Mouse (Mus musculus) heart, embryonic 11.5 days (tissue): ENCODE results near the gene Mpp2. TPM values are rescaled to one million over a fixed set of nuclear protein-coding genes. Genes with fewer than 3 reads are reported as not detected.
A peak's percentile ranks its signal among the peaks of the same experiment; 100 is the strongest.

Experiments used
- ATAC-seq: fragments of 200-750 bp; cut with Nextera tagmentation; replicated peaks from 2 replicates; pipeline ENCODE4 v1.8.0; 2017; ENCODE audit warnings: moderate library complexity; ENCODE audit not compliant: insufficient number of reproducible peaks, low FRiP score, low TSS enrichment
- H3K27ac ChIP-seq: fragments of 300-500 bp; sonication (generic); 2 replicates; pipeline ENCODE4 v1.5.1; 2014; ENCODE audit warnings: mild to moderate bottlenecking, low read depth, low read length
- H3K27me3 ChIP-seq: fragments of 300-500 bp; sonication (generic); 2 replicates; pipeline ENCODE4 v1.6.1; 2014; ENCODE audit warnings: mild to moderate bottlenecking, low read length, mixed read lengths; ENCODE audit not compliant: control insufficient read depth, insufficient read depth
- H3K36me3 ChIP-seq: fragments of 300-500 bp; sonication (generic); 2 replicates; pipeline ENCODE4 v1.6.1; 2014; ENCODE audit warnings: mild to moderate bottlenecking, low read length, moderate library complexity, mixed read lengths; ENCODE audit not compliant: control insufficient read depth, insufficient read depth
- H3K4me1 ChIP-seq: fragments of 300-500 bp; sonication (generic); 2 replicates; pipeline ENCODE4 v1.6.1; 2014; ENCODE audit warnings: low read length; ENCODE audit not compliant: control insufficient read depth, insufficient read depth
- H3K4me2 ChIP-seq: fragments of 300-500 bp; sonication (generic); 2 replicates; pipeline ENCODE4 v1.6.1; 2014; ENCODE audit warnings: mild to moderate bottlenecking, moderate library complexity
- H3K4me3 ChIP-seq: fragments of 300-500 bp; sonication (generic); 2 replicates; pipeline ENCODE4 v1.5.1; 2014; ENCODE audit warnings: low read depth, low read length
- H3K9ac ChIP-seq: fragments of 300-500 bp; sonication (generic); 2 replicates; pipeline ENCODE4 v1.6.1; 2014; ENCODE audit warnings: mild to moderate bottlenecking, low read depth, low read length, moderate library complexity
- H3K9me3 ChIP-seq: fragments of 300-500 bp; sonication (generic); replicated peaks from 2 replicates; pipeline ENCODE4 v1.6.1; 2016; ENCODE audit warnings: low read length; ENCODE audit not compliant: control insufficient read depth
- WGBS: fragments of 180-500 bp; shearing (Covaris S2); extraction: QIAGEN DNeasy Blood & Tissue Kit; methylation state at CpG from one replicate; pipeline ENCODE4 v1.1.7; 2014; ENCODE audit not compliant: insufficient replicate concordance; 5-methylcytosine and 5-hydroxymethylcytosine counted together
- polyA plus RNA-seq: library from polyadenylated mRNA; unstranded; fragments of >200 nt; fragmentation: Nextera tagmentation; extraction: Ambion mirVana; gene quantifications from 2 replicates; pipeline ENCODE4 v1.2.1, GENCODE M21; 2014

Mpp2 gene
- polyA plus RNA-seq, 1 experiment from 2014 or later = 9.7 TPM

- Histone ChIP-seq H3K9ac (no peak overlapping the region), H3K36me3 (peaks cover 4% of the 10 kb centered on the region; the same call in 1 of the 2 replicates), H3K4me3 (no peak overlapping the region), H3K27ac (no peak overlapping the region), H3K27me3 (no peaks in the 10 kb centered on the region), H3K4me2 (no peak overlapping the region), H3K4me1 (peaks cover 15% of the 10 kb centered on the region), H3K9me3 (no peaks in the 10 kb centered on the region; the same call in none of the 2 replicates)
- 55% methylated on average over 7 of the region's 7 CpGs for WGBS
- ATAC-seq = no peak
Observed at GRCm38 (mm10) chr11:102084159-102084558, 4.2 kb downstream of the Mpp2 start.

- WGBS = 62% methylated on average over 4 of the region's 4 CpGs
- ATAC-seq = no peak
- Histone ChIP-seq H3K27me3 (no peaks in the 10 kb centered on the region), H3K4me1 (peaks cover 15% of the 10 kb centered on the region), H3K36me3 (peaks cover 4% of the 10 kb centered on the region; the same call in 1 of the 2 replicates), H3K27ac (no peak overlapping the region; the same call in 1 of the 2 replicates), H3K4me2 (no peak overlapping the region), H3K9me3 (no peaks in the 10 kb centered on the region; the same call in none of the 2 replicates), H3K4me3 (no peak overlapping the region), H3K9ac (no peak overlapping the region)
Observed at GRCm38 (mm10) chr11:102083193-102083592, 5.1 kb downstream of the Mpp2 start.

GRCm38 (mm10) chr11:102082322-102082721 is 6.0 kb downstream of the Mpp2 start:
- H3K9ac ChIP-seq = peak overlapping the region; percentile 60
- H3K4me1 ChIP-seq = peaks cover 15% of the 10 kb centered on the region
- ATAC-seq = peak; percentile 73; the same call in 1 of the 2 replicates
- H3K36me3 ChIP-seq = peaks cover 4% of the 10 kb centered on the region; the same call in 1 of the 2 replicates
- whole genome bisulfite sequencing = under 1% methylated on average over 18 of the region's 18 CpGs
- H3K4me3 ChIP-seq = peak overlapping the region; percentile 38
- no peaks in the 10 kb centered on the region; the same call in none of the 2 replicates for H3K9me3 ChIP-seq
- H3K27ac ChIP-seq = no peak overlapping the region
- no peaks in the 10 kb centered on the region for H3K27me3 ChIP-seq
- H3K4me2 ChIP-seq = peak overlapping the region; percentile 81

- Histone ChIP-seq H3K9me3 (no peaks in the 10 kb centered on the region), H3K27me3 (no peaks in the 10 kb centered on the region), H3K4me1 (peaks cover 9% of the 10 kb centered on the region), H3K36me3 (0 out of 2 replicates have a peak, but pooled peaks cover 2% of the 10 kb centered on the region), H3K4me2 (no peak overlapping the region), H3K9ac (no peak overlapping the region), H3K4me3 (no peak overlapping the region), H3K27ac (no peak overlapping the region)
- ATAC-seq = no peak
- 87% methylated on average over 14 of the region's 14 CpGs for WGBS
Observed at GRCm38 (mm10) chr11:102073722-102074121, 14.6 kb downstream of the Mpp2 start.

GRCm38 (mm10) chr11:102072729-102073128 is 15.6 kb downstream of the Mpp2 start:
- no peak overlapping the region for H3K27ac ChIP-seq
- no peak overlapping the region for H3K4me3 ChIP-seq
- no peaks in the 10 kb centered on the region for H3K27me3 ChIP-seq
- WGBS = 75% methylated on average over 5 of the region's 5 CpGs
- H3K9me3 ChIP-seq = no peaks in the 10 kb centered on the region
- ATAC-seq = no peak
- H3K4me2 ChIP-seq = no peak overlapping the region
- H3K36me3 ChIP-seq = 0 out of 2 replicates have a peak, but pooled peaks cover 2% of the 10 kb centered on the region
- H3K9ac ChIP-seq = no peak overlapping the region
- H3K4me1 ChIP-seq = peaks cover 9% of the 10 kb centered on the region

GRCm38 (mm10) chr11:102070426-102070825 is 17.9 kb downstream of the Mpp2 start:
- 0 out of 2 replicates have a peak overlapping the region, but pooled peaks have one; percentile 19 for H3K4me3 ChIP-seq
- H3K27ac ChIP-seq = no peak overlapping the region
- WGBS = 0% methylated on average over 13 of the region's 13 CpGs
- no peaks in the 10 kb centered on the region for H3K27me3 ChIP-seq
- H3K4me2 ChIP-seq = peak overlapping the region; percentile 56
- H3K36me3 ChIP-seq = 0 out of 2 replicates have a peak, but pooled peaks cover 2% of the 10 kb centered on the region
- no peak overlapping the region for H3K9ac ChIP-seq
- peaks cover 9% of the 10 kb centered on the region for H3K4me1 ChIP-seq
- no peaks in the 10 kb centered on the region for H3K9me3 ChIP-seq
- no peak; the same call in 1 of the 2 replicates for ATAC-seq

GRCm38 (mm10) chr11:102069633-102070032 is 18.7 kb downstream of the Mpp2 start:
- H3K27ac ChIP-seq = no peak overlapping the region
- 51% methylated on average over 11 of the region's 11 CpGs for WGBS

GRCm38 (mm10) chr11:102068969-102069368 is 19.3 kb downstream of the Mpp2 start:
- H3K9me3 ChIP-seq = no peaks in the 10 kb centered on the region
- H3K36me3 ChIP-seq = no peaks in the 10 kb centered on the region
- peaks cover 9% of the 10 kb centered on the region for H3K4me1 ChIP-seq
- H3K27me3 ChIP-seq = no peaks in the 10 kb centered on the region
- 31% methylated on average over 2 of the region's 2 CpGs for WGBS
- H3K27ac ChIP-seq = no peak overlapping the region
- no peak overlapping the region for H3K9ac ChIP-seq
- ATAC-seq = no peak
- H3K4me3 ChIP-seq = no peak overlapping the region
- H3K4me2 ChIP-seq = no peak overlapping the region

More at GRCm38 (mm10) chr11:102069633-102070032, 18.7 kb downstream of the Mpp2 start:
- no peak for ATAC-seq
- Histone ChIP-seq H3K4me2 (no peak overlapping the region), H3K4me3 (no peak overlapping the region), H3K9me3 (no peaks in the 10 kb centered on the region), H3K27me3 (no peaks in the 10 kb centered on the region), H3K4me1 (peaks cover 9% of the 10 kb centered on the region), H3K36me3 (0 out of 2 replicates have a peak, but pooled peaks cover 2% of the 10 kb centered on the region), H3K9ac (no peak overlapping the region)

GRCm38 (mm10) chr11:102063076-102063475 is 25.2 kb downstream of the Mpp2 start:
- H3K9me3 ChIP-seq = no peaks in the 10 kb centered on the region
- 67% methylated on average over 13 of the region's 13 CpGs for WGBS
- H3K36me3 ChIP-seq = 0 out of 2 replicates have a peak, but pooled peaks cover 2% of the 10 kb centered on the region
- H3K9ac ChIP-seq = no peak overlapping the region
- no peak overlapping the region for H3K4me3 ChIP-seq
- peaks cover 19% of the 10 kb centered on the region for H3K27me3 ChIP-seq
- peaks cover 3% of the 10 kb centered on the region; the same call in 1 of the 2 replicates for H3K4me1 ChIP-seq
- H3K27ac ChIP-seq = no peak overlapping the region
- no peak for ATAC-seq
- no peak overlapping the region for H3K4me2 ChIP-seq
